ENCODE assay signal across 8 mouse cellular contexts in genomic region chr11:8589226-8589905, GRCm38 (mm10).
DNase-seq lines count a peak whose midpoint lies in the region; ATAC-seq and TF ChIP-seq lines count a peak whose summit lies in the region.

No protein-coding gene starts in this region.

- no peaks in the 10 kb centered on the region for H3K27me3 ChIP-seq in thymus, adult 2 months (ENCODE audit: control insufficient read depth, insufficient read depth, low read length)
- H3K27me3 ChIP-seq in limb, embryonic 15.5 days = no peaks in the 10 kb centered on the region

- H3K4me2 ChIP-seq in limb, embryonic 15.5 days = no peak overlapping the region

- TF ChIP-seq POLR2A in thymus, adult 2 months (IDR thresholded peaks at IDR 0.05; ENCODE audit: control insufficient read depth, extremely low read depth, insufficient read depth, low read length, poor library complexity) = no peak
- no peak for TF ChIP-seq POLR2A in olfactory bulb, adult 2 months (IDR thresholded peaks at IDR 0.05; ENCODE audit: insufficient read depth, low read depth, low read length)

- ATAC-seq in granulocyte monocyte progenitor cell, adult 5-6 weeks (replicated peaks; ENCODE audit: poor library complexity, severe bottlenecking) = peak; percentile 86
- ATAC-seq in limb, embryonic 15.5 days (ENCODE audit: insufficient number of reproducible peaks, low FRiP score, low TSS enrichment, low read depth) = no peak

- H3K9me3 ChIP-seq in limb, embryonic 15.5 days = no peaks in the 10 kb centered on the region

- no peak overlapping the region for H3K9ac ChIP-seq in limb, embryonic 15.5 days

- no peak for TF ChIP-seq CTCF in thymus, adult 2 months (IDR thresholded peaks at IDR 0.05; ENCODE audit: borderline replicate concordance, control insufficient read depth, extremely low read depth, insufficient read depth, low read length, poor library complexity)
- no peak for TF ChIP-seq CTCF in olfactory bulb, adult 2 months (IDR thresholded peaks at IDR 0.05; ENCODE audit: insufficient read depth, low read depth, low read length)

- no peaks in the 10 kb centered on the region for H3K36me3 ChIP-seq in thymus, adult 2 months (ENCODE audit: control insufficient read depth, insufficient read depth, low read length)
- peaks cover 17% of the 10 kb centered on the region for H3K36me3 ChIP-seq in limb, embryonic 15.5 days

- H3K4me3 ChIP-seq in thymus, adult 2 months (ENCODE audit: control insufficient read depth, insufficient read depth, low read length) = no peak overlapping the region
- no peak overlapping the region for H3K4me3 ChIP-seq in limb, embryonic 15.5 days
- H3K4me3 ChIP-seq in olfactory bulb, adult 2 months (ENCODE audit: insufficient read depth, low read depth, low read length) = no peak overlapping the region

- H3K4me1 ChIP-seq in thymus, adult 2 months (replicated peaks; ENCODE audit: control insufficient read depth, insufficient read depth, low read length) = peaks cover 9% of the 10 kb centered on the region
- peaks cover 36% of the 10 kb centered on the region for H3K4me1 ChIP-seq in limb, embryonic 15.5 days
- H3K4me1 ChIP-seq in olfactory bulb, adult 2 months (ENCODE audit: control insufficient read depth, insufficient read depth, low read length) = peaks cover 13% of the 10 kb centered on the region

- DNase-seq in thymus, adult 2 months = peak; percentile 8
- DNase-seq in thymus, postnatal 10 days (ENCODE audit: low spot score in 2 of 2) = no peak
- no peak for DNase-seq in cerebellum, adult 9-10 months
- no peak for DNase-seq in cerebellum, adult 9-11 months
- DNase-seq in embryo, embryonic 9.5 days (ENCODE audit: extremely low spot score) = no peak

- H3K27ac ChIP-seq in thymus, adult 2 months (ENCODE audit: control insufficient read depth, insufficient read depth, low read length) = no peak overlapping the region
- peak overlapping the region; percentile 47; the same call in 1 of the 2 replicates for H3K27ac ChIP-seq in limb, embryonic 15.5 days
- 0 out of 2 replicates have a peak overlapping the region, but pooled peaks have one; percentile 5 for H3K27ac ChIP-seq in olfactory bulb, adult 2 months (ENCODE audit: insufficient read depth, low read depth, low read length)

- WGBS in thymus, adult 2 months = 37% methylated on average over 9 of the region's 9 CpGs
- WGBS in limb, embryonic 15.5 days = 56% methylated on average over 9 of the region's 9 CpGs
- 25% methylated on average over 9 of the region's 9 CpGs for WGBS in olfactory bulb, adult 2 months
